Mouse (Mus musculus) stomach, embryonic 14.5 days (tissue): ENCODE results near the gene Cbx4. TPM values are rescaled to one million over a fixed set of nuclear protein-coding genes. Genes with fewer than 3 reads are reported as not detected.

Experiments
- ATAC-seq: fragments of 200-750 bp; cut with Nextera tagmentation; 2 replicates; pipeline ENCODE4 v1.8.0; 2017; ENCODE audit warnings: low read depth, moderate TSS enrichment; ENCODE audit not compliant: insufficient number of reproducible peaks, insufficient read depth, low FRiP score
- H3K27ac ChIP-seq: fragments of 300-500 bp; sonication (generic); 2 replicates; pipeline ENCODE4 v1.5.1; 2014; ENCODE audit warnings: mild to moderate bottlenecking, low read length, moderate library complexity, mixed read lengths
- H3K27me3 ChIP-seq: fragments of 300-500 bp; sonication (generic); 2 replicates; pipeline ENCODE4 v1.6.1; 2014; ENCODE audit warnings: low read length, control low read depth, mixed read lengths; ENCODE audit not compliant: control insufficient read depth, insufficient read depth
- H3K36me3 ChIP-seq: fragments of 300-500 bp; sonication (generic); 2 replicates; pipeline ENCODE4 v1.6.1; 2014; ENCODE audit warnings: mild to moderate bottlenecking, control low read depth, low read length, moderate library complexity, mixed read lengths; ENCODE audit not compliant: control insufficient read depth, insufficient read depth
- H3K4me1 ChIP-seq: fragments of 300-500 bp; sonication (generic); 2 replicates; pipeline ENCODE4 v1.6.1; 2014; ENCODE audit warnings: low read length, control low read depth, mixed read lengths; ENCODE audit not compliant: control insufficient read depth, insufficient read depth
- H3K4me2 ChIP-seq: fragments of 300-500 bp; sonication (generic); replicated peaks from 2 replicates; pipeline ENCODE4 v1.6.1; 2014; ENCODE audit warnings: low read depth, low read length, control low read depth
- H3K4me3 ChIP-seq: fragments of 300-500 bp; sonication (generic); 2 replicates; pipeline ENCODE4 v1.5.1; 2014; ENCODE audit warnings: low read depth, low read length, control low read depth
- H3K9ac ChIP-seq: fragments of 300-500 bp; sonication (generic); replicated peaks from 2 replicates; pipeline ENCODE4 v1.6.1; 2014; ENCODE audit warnings: low read depth, mild to moderate bottlenecking, control low read depth, low read length, moderate library complexity, mixed read lengths
- H3K9me3 ChIP-seq: fragments of 300-500 bp; sonication (generic); 2 replicates; pipeline ENCODE4 v1.6.1; 2016; ENCODE audit warnings: low read depth, low read length, control low read depth; ENCODE audit not compliant: control insufficient read depth
- WGBS: fragments of 180-500 bp; shearing (Covaris S2); extraction: QIAGEN DNeasy Blood & Tissue Kit; methylation state at CpG from one replicate; pipeline ENCODE4 v1.1.7; 2014; 5-methylcytosine and 5-hydroxymethylcytosine counted together
- polyA plus RNA-seq: library from polyadenylated mRNA; unstranded; fragments of >200 nt; fragmentation: Nextera tagmentation; extraction: Ambion mirVana; gene quantifications from 2 replicates; pipeline ENCODE4 v1.2.1, GENCODE M21; 2014

Gene Cbx4
- polyA plus RNA-seq, 1 experiment from 2014 or later, result 7.0 TPM

DNA sequence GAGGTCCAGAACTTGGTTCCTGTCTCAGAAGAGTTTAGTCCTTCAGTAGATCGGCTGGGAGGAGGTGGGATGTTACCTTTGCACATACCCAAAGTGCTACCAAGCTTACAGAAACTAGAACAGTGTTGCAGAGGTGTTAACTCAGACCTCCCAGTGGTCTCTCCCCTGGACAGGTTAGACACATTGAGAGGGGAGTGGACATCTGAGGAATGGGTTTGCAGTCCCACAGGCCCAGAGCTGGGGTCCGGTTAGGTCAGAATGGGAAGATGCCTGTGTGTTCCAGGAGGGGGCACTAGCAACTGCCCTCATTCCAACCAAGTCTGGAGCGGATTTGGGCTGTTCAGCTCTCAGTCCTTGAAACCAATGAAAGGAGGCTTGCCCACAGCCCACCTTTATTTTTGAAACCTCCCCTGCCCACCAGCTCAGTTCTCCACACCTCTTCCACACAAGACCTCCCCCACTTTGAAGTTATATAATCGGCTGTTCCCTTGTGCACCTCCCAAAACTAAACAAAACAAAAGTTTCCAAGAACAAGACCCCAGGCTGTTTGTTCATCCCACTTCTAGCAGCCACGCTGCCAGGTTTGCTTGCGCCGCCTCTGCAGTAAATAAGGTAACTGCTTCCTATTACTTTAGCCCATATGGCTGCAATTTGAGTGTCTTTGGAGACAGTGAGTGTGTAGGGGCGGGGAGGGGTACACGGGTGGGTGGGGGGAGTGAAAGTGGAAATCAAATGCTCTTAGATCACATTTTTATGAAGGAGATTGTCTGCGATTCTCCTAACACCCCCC, 42.1 kb downstream of the Cbx4 start:
- Histone ChIP-seq H3K4me3 (no peak overlapping the region), H3K9me3 (no peaks in the 10 kb centered on the region), H3K4me2 (no peak overlapping the region), H3K27ac (no peak overlapping the region), H3K9ac (no peak overlapping the region), H3K4me1 (peaks cover 47% of the 10 kb centered on the region), H3K27me3 (peaks cover 58% of the 10 kb centered on the region), H3K36me3 (no peaks in the 10 kb centered on the region)
- WGBS, result 4% methylated on average over 10 of the region's 10 CpGs
- no peak for ATAC-seq

GRCm38 (mm10) chr11:119043273-119043540, 42.8 kb downstream of the Cbx4 start:
- WGBS, result 5% methylated on average over 4 of the region's 4 CpGs
- H3K4me2 ChIP-seq, result no peak overlapping the region

GRCm38 (mm10) chr11:119042466-119043272, 43.4 kb downstream of the Cbx4 start:
- 1% methylated on average over 52 of the region's 52 CpGs for WGBS
- H3K4me1 ChIP-seq, result peaks cover 45% of the 10 kb centered on the region
- H3K27ac ChIP-seq, result no peak overlapping the region

More at GRCm38 (mm10) chr11:119043273-119043540, 42.8 kb downstream of the Cbx4 start:
- H3K9ac ChIP-seq, result no peak overlapping the region
- no peak overlapping the region for H3K27ac ChIP-seq
- no peak overlapping the region for H3K4me3 ChIP-seq
- peaks cover 4% of the 10 kb centered on the region; the same call in 1 of the 2 replicates for H3K36me3 ChIP-seq
- H3K9me3 ChIP-seq, result no peaks in the 10 kb centered on the region
- no peak for ATAC-seq
- peaks cover 56% of the 10 kb centered on the region for H3K27me3 ChIP-seq
- H3K4me1 ChIP-seq, result peaks cover 47% of the 10 kb centered on the region

DNA sequence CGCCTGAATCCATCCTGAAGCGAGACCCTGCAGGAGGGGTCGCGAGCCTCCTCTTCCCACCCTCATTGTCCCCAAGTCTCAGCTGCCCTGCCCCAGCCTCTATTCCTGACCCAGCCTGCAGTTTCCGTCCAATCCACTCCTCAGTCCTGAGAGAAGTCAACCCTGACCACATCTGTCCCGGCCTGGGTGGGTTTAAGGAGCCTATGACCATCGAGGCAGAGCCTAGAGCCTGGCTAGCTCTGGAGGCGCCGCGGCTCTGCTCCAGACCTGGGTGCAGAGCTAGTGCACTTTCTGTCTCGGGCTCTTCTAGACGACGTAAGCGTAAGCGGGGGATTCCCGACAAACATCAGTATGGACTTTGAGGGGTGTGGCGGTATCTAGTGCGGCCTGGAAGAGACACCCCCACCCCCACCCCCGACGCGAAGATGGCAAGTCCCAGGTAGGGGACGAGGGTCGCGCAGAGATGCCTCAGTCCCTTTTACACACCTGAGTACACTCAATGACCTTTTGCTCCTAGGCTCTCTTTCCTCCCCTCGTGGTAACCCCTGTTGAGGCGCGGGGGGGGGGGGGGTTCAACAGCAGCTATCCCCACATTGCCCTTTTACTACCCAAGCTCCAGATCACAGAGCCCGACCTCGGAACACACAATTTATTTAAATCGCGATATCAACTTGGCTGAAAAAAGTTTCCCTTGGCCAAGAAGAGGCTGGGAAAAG, 44.1 kb downstream of the Cbx4 start:
- H3K27ac ChIP-seq, result no peak overlapping the region
- no peak overlapping the region for H3K9ac ChIP-seq
- H3K36me3 ChIP-seq, result peaks cover 4% of the 10 kb centered on the region; the same call in 1 of the 2 replicates
- ATAC-seq, result no peak
- no peaks in the 10 kb centered on the region for H3K9me3 ChIP-seq
- WGBS, result under 1% methylated on average over 31 of the region's 31 CpGs
- H3K4me1 ChIP-seq, result peaks cover 46% of the 10 kb centered on the region
- H3K4me2 ChIP-seq, result peak overlapping the region; percentile 81
- H3K27me3 ChIP-seq, result peaks cover 49% of the 10 kb centered on the region
- peak overlapping the region; percentile 77 for H3K4me3 ChIP-seq

More at GRCm38 (mm10) chr11:119042466-119043272, 43.4 kb downstream of the Cbx4 start:
- Histone ChIP-seq H3K4me3 (peak overlapping the region; percentile 77), H3K27me3 (peaks cover 52% of the 10 kb centered on the region), H3K9me3 (no peaks in the 10 kb centered on the region), H3K4me2 (no peak overlapping the region), H3K36me3 (peaks cover 4% of the 10 kb centered on the region; the same call in 1 of the 2 replicates), H3K9ac (0 out of 2 replicates have a peak overlapping the region, but pooled peaks have one; percentile 6)
- ATAC-seq, result no peak

GRCm38 (mm10) chr11:119041325-119041716, 44.7 kb downstream of the Cbx4 start:
- Histone ChIP-seq H3K9me3 (no peaks in the 10 kb centered on the region), H3K4me1 (peaks cover 45% of the 10 kb centered on the region), H3K9ac (peak overlapping the region; percentile 7; the same call in 1 of the 2 replicates), H3K36me3 (peaks cover 4% of the 10 kb centered on the region; the same call in 1 of the 2 replicates), H3K4me2 (peak overlapping the region; percentile 81), H3K27me3 (peaks cover 46% of the 10 kb centered on the region), H3K4me3 (peak overlapping the region; percentile 77), H3K27ac (no peak overlapping the region)
- ATAC-seq, result peak; percentile 26; the same call in 1 of the 2 replicates
- under 1% methylated on average over 31 of the region's 31 CpGs for WGBS

GRCm38 (mm10) chr11:119040600-119041324, 45.3 kb downstream of the Cbx4 start, which contains the start of gene Cbx8:
TSS of gene Cbx8 (minus strand) at chr11:119040969.
- peaks cover 43% of the 10 kb centered on the region for H3K4me1 ChIP-seq
- H3K36me3 ChIP-seq, result peaks cover 4% of the 10 kb centered on the region; the same call in 1 of the 2 replicates
- H3K4me3 ChIP-seq, result peak within 1 kb of the TSS; percentile 77
- peak; percentile 95 for ATAC-seq
- WGBS, result 2% methylated on average over 58 of the region's 63 CpGs
- peak within 1 kb of the TSS; percentile 77 for H3K27ac ChIP-seq
- peak within 1 kb of the TSS; percentile 61; the same call in 1 of the 2 replicates for H3K9ac ChIP-seq
- H3K4me2 ChIP-seq, result peak within 1 kb of the TSS; percentile 81
- peaks cover 42% of the 10 kb centered on the region for H3K27me3 ChIP-seq
- no peaks in the 10 kb centered on the region for H3K9me3 ChIP-seq

- Histone ChIP-seq H3K36me3 (peaks cover 4% of the 10 kb centered on the region; the same call in 1 of the 2 replicates), H3K4me3 (peak overlapping the region; percentile 77), H3K9ac (peak overlapping the region; percentile 61; the same call in 1 of the 2 replicates), H3K27me3 (peaks cover 42% of the 10 kb centered on the region), H3K4me2 (peak overlapping the region; percentile 81), H3K9me3 (no peaks in the 10 kb centered on the region), H3K27ac (no peak overlapping the region), H3K4me1 (peaks cover 42% of the 10 kb centered on the region)
- 12% methylated on average over 21 of the region's 21 CpGs for WGBS
- ATAC-seq, result no peak
Observed at GRCm38 (mm10) chr11:119039732-119040512, 46.1 kb downstream of the Cbx4 start.
